Mouse (Mus musculus): Measurements from ENCODE around the gene Tubb3. TPM values are rescaled to one million over a fixed set of nuclear protein-coding genes. Genes with fewer than 3 reads are reported as not detected.

Gene Tubb3
- polyA plus RNA-seq, 1 experiment from 2014 or later: 23.9 TPM

GRCm38 (mm10) chr8:123422056-123422780, 11.0 kb downstream of the Tubb3 start:
- H3K4me3 ChIP-seq (ENCODE audit: low read depth, low read length): peak overlapping the region; percentile 25
- 4% methylated on average over 17 of the region's 17 CpGs for WGBS
- peak; percentile 77 for TF ChIP-seq CTCF (IDR thresholded peaks at IDR 0.05; ENCODE audit: low read depth)
- no peak overlapping the region for H3K27ac ChIP-seq (ENCODE audit: low read depth, low read length)
- H3K4me1 ChIP-seq (replicated peaks; ENCODE audit: control insufficient read depth, insufficient read depth, low read length): no peaks in the 10 kb centered on the region
- no peaks in the 10 kb centered on the region for H3K27me3 ChIP-seq (replicated peaks; ENCODE audit: control insufficient read depth, insufficient read depth, low read length)
- peaks cover under 1% of the 10 kb centered on the region; the same call in 1 of the 2 replicates for H3K9me3 ChIP-seq (ENCODE audit: control insufficient read depth)
- peak; percentile 58; the same call in 1 of the 2 replicates for ATAC-seq
- peak overlapping the region; percentile 58 for H3K4me2 ChIP-seq (replicated peaks; ENCODE audit: low read depth)
- H3K36me3 ChIP-seq (ENCODE audit: control insufficient read depth, insufficient read depth): no peaks in the 10 kb centered on the region
- H3K9ac ChIP-seq (ENCODE audit: low read depth, low read length): no peak overlapping the region

DNA sequence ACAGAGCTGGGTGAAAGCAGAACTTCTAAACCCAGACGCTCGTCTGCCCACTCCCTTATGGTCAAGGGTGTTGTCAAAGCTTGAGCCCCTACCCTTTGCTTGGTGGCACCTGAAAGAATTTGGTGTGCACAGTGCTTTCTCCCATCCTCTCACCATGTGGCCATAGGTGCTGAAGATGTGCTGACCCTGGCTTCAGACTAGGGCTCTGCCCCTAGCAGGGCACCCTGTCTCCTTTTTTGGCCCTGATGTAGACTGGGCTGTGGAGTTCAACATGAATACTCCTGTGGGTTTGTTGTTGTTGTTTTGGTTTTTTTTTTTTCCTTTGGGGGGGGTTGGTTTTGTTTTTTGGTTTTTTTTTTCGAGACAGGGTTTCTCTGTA, 11.5 kb downstream of the Tubb3 start:
- no peak for TF ChIP-seq CTCF (IDR thresholded peaks at IDR 0.05; ENCODE audit: low read depth)
- Histone ChIP-seq H3K4me2 (replicated peaks; ENCODE audit: low read depth) (peak overlapping the region; percentile 58), H3K9me3 (ENCODE audit: control insufficient read depth) (peaks cover 6% of the 10 kb centered on the region; the same call in 1 of the 2 replicates), H3K4me3 (ENCODE audit: low read depth, low read length) (no peak overlapping the region), H3K36me3 (ENCODE audit: control insufficient read depth, insufficient read depth) (no peaks in the 10 kb centered on the region), H3K9ac (ENCODE audit: low read depth, low read length) (no peak overlapping the region), H3K27me3 (replicated peaks; ENCODE audit: control insufficient read depth, insufficient read depth, low read length) (no peaks in the 10 kb centered on the region), H3K4me1 (replicated peaks; ENCODE audit: control insufficient read depth, insufficient read depth, low read length) (no peaks in the 10 kb centered on the region), H3K27ac (ENCODE audit: low read depth, low read length) (no peak overlapping the region)
- WGBS: 11% methylated on average over 3 of the region's 3 CpGs
- ATAC-seq: no peak

DNA sequence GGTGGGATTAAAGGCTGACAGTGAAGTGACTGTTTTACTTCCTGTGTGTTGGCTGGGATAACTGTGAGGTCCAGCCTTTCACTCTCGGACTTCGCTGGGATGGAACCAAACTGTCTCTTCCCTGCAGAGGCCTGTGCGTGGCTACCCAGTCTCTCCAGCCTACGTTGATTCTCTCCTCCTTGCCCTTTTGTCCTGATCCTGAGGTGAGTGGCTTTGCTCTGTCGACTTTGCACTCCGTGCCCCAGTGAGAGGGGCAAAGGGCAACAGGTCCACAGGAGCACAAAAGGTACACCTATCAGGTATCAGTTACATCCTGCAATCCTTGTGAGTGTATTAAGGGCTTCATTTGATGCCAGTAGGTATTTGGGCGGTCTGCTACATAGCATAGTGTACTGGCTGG, 12.2 kb downstream of the Tubb3 start, which contains the start of gene Def8:
Def8 (plus strand) TSS at position 87 of the 400 bp plus-strand sequence.
- Histone ChIP-seq H3K27ac (ENCODE audit: low read depth, low read length) (no peak within 1 kb of the TSS), H3K36me3 (ENCODE audit: control insufficient read depth, insufficient read depth) (no peaks in the 10 kb centered on the region), H3K27me3 (replicated peaks; ENCODE audit: control insufficient read depth, insufficient read depth, low read length) (no peaks in the 10 kb centered on the region), H3K4me3 (ENCODE audit: low read depth, low read length) (peak within 1 kb of the TSS; percentile 25), H3K9ac (ENCODE audit: low read depth, low read length) (no peak within 1 kb of the TSS), H3K4me2 (replicated peaks; ENCODE audit: low read depth) (peak within 1 kb of the TSS; percentile 58), H3K4me1 (replicated peaks; ENCODE audit: control insufficient read depth, insufficient read depth, low read length) (no peaks in the 10 kb centered on the region), H3K9me3 (ENCODE audit: control insufficient read depth) (peaks cover 12% of the 10 kb centered on the region; the same call in 1 of the 2 replicates)
- no peak for TF ChIP-seq CTCF (IDR thresholded peaks at IDR 0.05; ENCODE audit: low read depth)
- ATAC-seq: 0 out of 2 replicates have a peak, but pooled peaks have one; percentile 29
- 66% methylated on average over 7 of the region's 7 CpGs for WGBS

DNA sequence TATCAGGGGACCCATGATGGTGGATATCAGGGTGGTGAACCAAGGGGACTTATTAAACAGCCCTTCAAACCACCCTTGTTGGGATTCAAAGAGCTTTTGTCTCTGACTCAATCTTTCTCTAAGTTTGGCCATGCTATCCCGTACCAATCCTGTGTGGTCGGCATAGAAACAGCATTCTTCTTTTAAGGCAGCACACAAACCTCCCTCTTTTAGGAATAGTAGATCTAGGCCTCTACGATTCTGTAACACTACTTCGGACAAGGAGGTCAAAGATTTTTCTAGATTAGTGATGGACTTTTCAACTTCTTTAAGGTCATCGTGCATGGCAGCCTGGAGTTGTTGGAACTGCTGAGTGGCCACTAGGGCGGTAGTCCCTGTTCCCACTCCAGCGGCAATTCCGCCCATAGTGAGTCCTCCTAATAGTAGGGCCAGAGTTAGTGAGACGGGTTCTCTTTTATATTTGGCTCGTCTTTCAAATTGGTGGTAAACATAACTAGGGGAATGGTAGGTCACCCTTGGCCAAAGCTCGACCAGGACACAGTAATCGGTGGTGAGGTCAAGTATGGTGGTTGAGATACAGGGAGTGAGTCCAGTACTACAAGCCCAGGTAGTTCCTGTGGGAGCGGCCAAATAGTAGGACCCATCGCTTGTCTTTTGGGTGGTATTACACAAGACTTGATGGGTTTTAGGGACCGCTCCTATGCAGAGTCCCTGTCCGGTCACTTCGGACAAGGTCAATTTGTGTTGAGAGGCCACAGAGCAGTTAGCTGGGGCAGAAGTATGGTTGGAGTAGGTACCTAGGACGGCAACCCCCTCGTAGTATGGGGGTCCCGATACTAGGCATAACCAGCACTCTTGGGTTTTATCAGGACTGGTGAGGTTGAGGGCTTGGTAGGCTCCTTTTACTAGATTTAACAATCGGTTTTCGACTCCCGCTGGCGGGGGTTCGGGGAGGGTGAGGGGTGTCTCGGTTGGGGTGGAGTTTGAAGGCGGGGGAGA, 15.6 kb downstream of the Tubb3 start:
- peaks cover 24% of the 10 kb centered on the region; the same call in 1 of the 2 replicates for H3K9me3 ChIP-seq (ENCODE audit: control insufficient read depth)
- TF ChIP-seq CTCF (IDR thresholded peaks at IDR 0.05; ENCODE audit: low read depth): no peak
- 97% methylated on average over 27 of the region's 27 CpGs for WGBS

DNA sequence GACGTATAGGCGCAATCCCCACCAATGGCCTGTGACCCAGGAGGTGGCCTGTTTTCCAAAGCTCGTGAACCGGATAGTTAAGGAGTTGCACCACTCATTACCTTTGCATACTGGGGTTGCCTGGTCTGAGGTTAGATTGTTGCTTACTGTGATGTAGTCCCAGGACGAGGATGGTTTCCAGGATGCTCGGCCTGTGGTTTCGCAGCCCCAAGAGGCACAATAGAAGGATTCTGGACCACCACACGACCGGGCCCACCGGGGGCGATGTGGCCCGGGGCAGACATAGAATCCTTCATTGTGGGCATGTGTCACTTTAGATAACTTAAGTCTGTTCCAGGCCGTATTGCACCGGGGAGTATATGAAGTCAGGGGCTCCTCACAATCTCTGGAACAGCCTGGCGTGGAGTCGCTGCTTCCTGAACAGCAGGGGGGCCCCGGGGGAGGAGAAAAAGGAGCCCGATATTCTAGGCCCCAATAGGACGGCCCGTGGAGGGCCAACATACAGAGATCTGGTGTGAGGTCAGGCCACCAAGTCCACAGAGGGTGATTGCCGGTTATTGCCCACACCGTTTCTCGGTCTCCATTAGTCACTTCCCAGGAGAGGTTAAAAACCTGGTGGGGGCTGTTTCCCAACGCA, 16.5 kb downstream of the Tubb3 start:
- WGBS: 97% methylated on average over 24 of the region's 24 CpGs
- Histone ChIP-seq H3K27me3 (replicated peaks; ENCODE audit: control insufficient read depth, insufficient read depth, low read length) (no peaks in the 10 kb centered on the region), H3K4me1 (replicated peaks; ENCODE audit: control insufficient read depth, insufficient read depth, low read length) (no peaks in the 10 kb centered on the region), H3K4me3 (ENCODE audit: low read depth, low read length) (no peak overlapping the region), H3K9ac (ENCODE audit: low read depth, low read length) (no peak overlapping the region), H3K36me3 (ENCODE audit: control insufficient read depth, insufficient read depth) (no peaks in the 10 kb centered on the region), H3K4me2 (replicated peaks; ENCODE audit: low read depth) (no peak overlapping the region), H3K9me3 (ENCODE audit: control insufficient read depth) (peaks cover 27% of the 10 kb centered on the region; the same call in 1 of the 2 replicates), H3K27ac (ENCODE audit: low read depth, low read length) (no peak overlapping the region)
- TF ChIP-seq CTCF (IDR thresholded peaks at IDR 0.05; ENCODE audit: low read depth): no peak
- no peak for ATAC-seq

More for the DNA sequence above, 15.6 kb downstream of the Tubb3 start:
- Histone ChIP-seq H3K4me2 (replicated peaks; ENCODE audit: low read depth) (no peak overlapping the region), H3K4me3 (ENCODE audit: low read depth, low read length) (no peak overlapping the region), H3K27me3 (replicated peaks; ENCODE audit: control insufficient read depth, insufficient read depth, low read length) (no peaks in the 10 kb centered on the region), H3K27ac (ENCODE audit: low read depth, low read length) (no peak overlapping the region), H3K9ac (ENCODE audit: low read depth, low read length) (no peak overlapping the region), H3K4me1 (replicated peaks; ENCODE audit: control insufficient read depth, insufficient read depth, low read length) (no peaks in the 10 kb centered on the region), H3K36me3 (ENCODE audit: control insufficient read depth, insufficient read depth) (no peaks in the 10 kb centered on the region)
- no peak for ATAC-seq
